Mouse (Mus musculus) ES-Bruce4 (cell line): Measurements from ENCODE around the gene Plekhm3.

Experiments used
- CTCF ChIP-seq: IDR thresholded peaks from one replicate; pipeline ENCODE4 v1.8.1; 2011; ENCODE audit warnings: low read depth, low read length
- POLR2A ChIP-seq: IDR thresholded peaks from one replicate; pipeline ENCODE4 v1.8.1; 2011; ENCODE audit warnings: low read length; ENCODE audit not compliant: insufficient read depth

- TF ChIP-seq POLR2A, result no peak
- TF ChIP-seq CTCF, result no peak
Observed at GRCm38 (mm10) chr1:64886718-64887117, 69.9 kb downstream of the Plekhm3 start.
